In the genomic region with DNA sequence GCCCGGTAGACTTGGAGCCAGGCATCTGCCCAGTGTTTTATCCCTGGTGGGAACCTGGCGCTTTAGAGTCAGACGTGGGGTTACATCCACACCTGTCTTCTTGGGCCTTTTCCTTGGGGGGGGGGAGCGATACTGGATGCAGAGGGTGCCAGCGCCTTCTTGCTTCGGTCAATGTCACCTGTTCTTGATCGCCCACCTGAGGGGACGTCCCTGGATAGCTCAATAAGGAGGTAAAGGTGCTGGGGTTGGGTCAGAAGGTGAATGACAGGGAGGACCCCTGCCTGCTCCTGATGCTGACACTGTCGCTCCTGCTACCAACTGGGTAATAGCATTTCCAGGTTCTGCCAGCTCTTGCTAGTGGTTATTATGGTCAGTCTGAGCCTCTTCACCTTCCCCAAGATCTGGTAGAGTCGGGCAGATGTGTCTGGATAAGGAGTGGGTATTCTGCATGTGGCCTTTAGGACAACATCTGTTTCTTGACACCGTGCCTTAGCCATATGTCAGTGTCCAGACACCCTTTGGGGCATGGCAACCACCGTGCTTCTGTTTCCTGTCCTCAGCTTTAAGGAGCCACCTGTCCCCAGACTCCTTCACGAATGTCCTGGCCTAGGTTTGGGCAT, we compare ENCODE assay signal across 9 mouse cellular contexts. TPM values are rescaled to one million over a fixed set of nuclear protein-coding genes. Genes with fewer than 3 reads are reported as not detected.
A peak's percentile ranks its signal among the peaks of the same experiment; 100 is the strongest.
DNase-seq lines count a peak whose midpoint lies in the region; ATAC-seq and TF ChIP-seq lines count a peak whose summit lies in the region.
"Had no signal": no experiment of that assay in that cellular context is flagged by ENCODE, and none has a peak within 500 bp of the region (broad histone marks: within the 10 kb centered on the region; RNA-seq: fewer than 3 reads in every experiment).

No protein-coding gene starts in this region.

- peak overlapping the region; percentile 90 for H3K4me3 ChIP-seq in heart, embryonic 12.5 days
- peak overlapping the region; percentile 75 for H3K4me3 ChIP-seq in cerebellum, adult 2 months (replicated peaks; ENCODE audit: insufficient read depth, low read depth, low read length)
- H3K4me3 ChIP-seq in hindbrain, embryonic 11.5 days (ENCODE audit: low read depth, low read length): peak overlapping the region; percentile 86
- peak overlapping the region; percentile 89 for H3K4me3 ChIP-seq in midbrain, embryonic 13.5 days (replicated peaks)

- peak overlapping the region; percentile 85 for H3K9ac ChIP-seq in heart, embryonic 12.5 days
- peak overlapping the region; percentile 83 for H3K9ac ChIP-seq in hindbrain, embryonic 11.5 days (ENCODE audit: low read depth, low read length)
- H3K9ac ChIP-seq in midbrain, embryonic 13.5 days (replicated peaks): peak overlapping the region; percentile 88

- ATAC-seq in heart, embryonic 12.5 days (ENCODE audit: insufficient number of reproducible peaks, low FRiP score): no peak
- no peak for ATAC-seq in hindbrain, embryonic 11.5 days (ENCODE audit: low FRiP score)
- ATAC-seq in midbrain, embryonic 13.5 days: no peak

- H3K27me3 ChIP-seq in heart, embryonic 12.5 days (replicated peaks): peaks cover 75% of the 10 kb centered on the region
- no peaks in the 10 kb centered on the region for H3K27me3 ChIP-seq in cerebellum, adult 2 months (ENCODE audit: control insufficient read depth, insufficient read depth, low read length)
- H3K27me3 ChIP-seq in hindbrain, embryonic 11.5 days (ENCODE audit: control insufficient read depth, insufficient read depth, low read length): peaks cover 37% of the 10 kb centered on the region
- H3K27me3 ChIP-seq in midbrain, embryonic 13.5 days: peaks cover 36% of the 10 kb centered on the region

- 16% methylated on average over 13 of the region's 13 CpGs for WGBS in heart, embryonic 12.5 days
- WGBS in cerebellum, adult 2 months: 10% methylated on average over 13 of the region's 13 CpGs
- WGBS in hindbrain, embryonic 11.5 days: 24% methylated on average over 13 of the region's 13 CpGs
- 19% methylated on average over 13 of the region's 13 CpGs for WGBS in midbrain, embryonic 13.5 days

- TF ChIP-seq POLR2A in cerebellum, adult 2 months (IDR thresholded peaks at IDR 0.05; ENCODE audit: borderline replicate concordance, insufficient read depth, low read length): no peak

- H3K4me1 ChIP-seq in heart, embryonic 12.5 days (replicated peaks): peaks cover 10% of the 10 kb centered on the region
- H3K4me1 ChIP-seq in cerebellum, adult 2 months (ENCODE audit: control insufficient read depth, insufficient read depth, low read length): peaks cover 13% of the 10 kb centered on the region
- H3K4me1 ChIP-seq in hindbrain, embryonic 11.5 days (replicated peaks; ENCODE audit: control insufficient read depth, insufficient read depth, low read length): peaks cover 4% of the 10 kb centered on the region; the same call in 1 of the 2 replicates
- H3K4me1 ChIP-seq in midbrain, embryonic 13.5 days (replicated peaks): peaks cover 50% of the 10 kb centered on the region

- no peak for DNase-seq in heart, adult 8-10 months (ENCODE audit: low spot score)
- peak; percentile 34 to 51 for DNase-seq in cerebellum, adult 2 months
- DNase-seq in hindbrain, embryonic 11.5 days (ENCODE audit: low spot score): peak; percentile 32
- DNase-seq in B cell, adult 2 months: no peak
- no peak for DNase-seq in c-Kit-positive CD71-positive TER-119-positive erythroid progenitor cells, embryonic 14.5 days (ENCODE audit: low spot score)
- DNase-seq in frontal cortex, postnatal 10 days (ENCODE audit: low spot score in 2 of 2): no peak

- TF ChIP-seq CTCF in cerebellum, adult 2 months (IDR thresholded peaks at IDR 0.05; ENCODE audit: borderline replicate concordance, insufficient read depth, low read depth, low read length): no peak

- H3K27ac ChIP-seq in heart, embryonic 12.5 days (ENCODE audit: poor library complexity, severe bottlenecking): no peak overlapping the region
- H3K27ac ChIP-seq in cerebellum, adult 2 months (ENCODE audit: insufficient read depth, low read length): peak overlapping the region; percentile 72; the same call in 1 of the 2 replicates
- H3K27ac ChIP-seq in hindbrain, embryonic 11.5 days (ENCODE audit: low read depth, low read length): no peak overlapping the region
- H3K27ac ChIP-seq in midbrain, embryonic 13.5 days: peak overlapping the region; percentile 80

- H3K9me3 ChIP-seq in heart, embryonic 12.5 days (replicated peaks): no peaks in the 10 kb centered on the region
- no peaks in the 10 kb centered on the region for H3K9me3 ChIP-seq in hindbrain, embryonic 11.5 days (ENCODE audit: control insufficient read depth, low read length)
- H3K9me3 ChIP-seq in midbrain, embryonic 13.5 days: no peaks in the 10 kb centered on the region

- H3K36me3 ChIP-seq in heart, embryonic 12.5 days: no peaks in the 10 kb centered on the region
- no peaks in the 10 kb centered on the region for H3K36me3 ChIP-seq in hindbrain, embryonic 11.5 days (ENCODE audit: control insufficient read depth, insufficient read depth, low read length)
- H3K36me3 ChIP-seq in midbrain, embryonic 13.5 days: no peaks in the 10 kb centered on the region

- peak overlapping the region; percentile 99 for H3K4me2 ChIP-seq in heart, embryonic 12.5 days
- peak overlapping the region; percentile 98 for H3K4me2 ChIP-seq in hindbrain, embryonic 11.5 days (replicated peaks; ENCODE audit: low read depth, low read length)
- H3K4me2 ChIP-seq in midbrain, embryonic 13.5 days (replicated peaks): peak overlapping the region; percentile 95

RNA-seq across cellular contexts. Expression of a gene that starts 1.4 kb away (rescaled TPM):
- polyA plus RNA-seq in heart, embryonic 12.5 days (2016; fragmentation: Nextera tagmentation; extraction: Ambion mirVana): 5.9 and 6.2 TPM in 2 replicates
- total RNA-seq in heart, adult 8-10 months (2022): 10 to 100 TPM; 10.4 to 18.4 (median 12.3) TPM
- 130 and 148 TPM in 2 replicates for polyA plus RNA-seq in cerebellum, adult 2 months (2012; rRNA removed)
- polyA plus RNA-seq in hindbrain, embryonic 11.5 days (2014; fragmentation: Nextera tagmentation; extraction: Ambion mirVana): 2.0 and 4.2 TPM in 2 replicates
- polyA plus RNA-seq in midbrain, embryonic 13.5 days (2015; fragmentation: Nextera tagmentation; extraction: Ambion mirVana): 5.9 and 7.1 TPM in 2 replicates
- polyA plus RNA-seq: liver, embryonic 16.5 days had no signal

Comparison
In these comparisons a context has a peak if more than half of its experiments do, and no peak if none do; other contexts are left out.
1. H3K27ac ChIP-seq: peak in cerebellum, adult 2 months (single experiment) and midbrain, embryonic 13.5 days (single experiment); none in heart, embryonic 12.5 days (single experiment) and hindbrain, embryonic 11.5 days (single experiment).
2. DNase-seq: peak in cerebellum, adult 2 months (2 of 2) and hindbrain, embryonic 11.5 days (single experiment); none in heart, adult 8-10 months (single experiment), B cell, adult 2 months (0 of 2), c-Kit-positive CD71-positive TER-119-positive erythroid progenitor cells, embryonic 14.5 days (single experiment) and frontal cortex, postnatal 10 days (0 of 2).
3. RNA of a gene that starts 1.4 kb away (polyA plus RNA-seq): 130 to 148 TPM in cerebellum, adult 2 months; 5.9 to 7.1 TPM in midbrain, embryonic 13.5 days, 5.9 to 6.2 TPM in heart, embryonic 12.5 days and 2.0 to 4.2 TPM in hindbrain, embryonic 11.5 days; every median in the first group is over 10 times any median in the second.
4. Peak in every context shown above with its lines, with median percentiles within 50 percentile points of each other: H3K4me2 ChIP-seq, H3K4me3 ChIP-seq and H3K9ac ChIP-seq.